Mouse (Mus musculus) neural tube, embryonic 15.5 days (tissue): Measurements from ENCODE around the gene Vmn2r112. TPM values are rescaled to one million over a fixed set of nuclear protein-coding genes. Genes with fewer than 3 reads are reported as not detected.
"Not testable (repeated sequence)": the region's sequence is repeated elsewhere in the genome, so short reads cannot be mapped to it uniquely, and the experiment has no call there.

Experiments used
- ATAC-seq: fragments of 200-750 bp; cut with Nextera tagmentation; 2 replicates; pipeline ENCODE4 v1.8.0; 2017; ENCODE audit warnings: mild to moderate bottlenecking, moderate TSS enrichment, moderate library complexity; ENCODE audit not compliant: low FRiP score
- H3K27ac ChIP-seq: fragments of 300-500 bp; sonication (generic); replicated peaks from 2 replicates; pipeline ENCODE4 v1.5.1; 2015; ENCODE audit warnings: mild to moderate bottlenecking, inconsistent platforms
- H3K27me3 ChIP-seq: fragments of 300-500 bp; sonication (generic); replicated peaks from 2 replicates; pipeline ENCODE4 v1.6.1; 2015; ENCODE audit warnings: inconsistent platforms
- H3K36me3 ChIP-seq: fragments of 300-500 bp; sonication (generic); 2 replicates; pipeline ENCODE4 v1.6.1; 2015; ENCODE audit warnings: inconsistent platforms
- H3K4me1 ChIP-seq: fragments of 300-500 bp; sonication (generic); 2 replicates; pipeline ENCODE4 v1.6.1; 2015; ENCODE audit warnings: inconsistent platforms
- H3K4me2 ChIP-seq: fragments of 300-500 bp; sonication (generic); 2 replicates; pipeline ENCODE4 v1.6.1; 2015; ENCODE audit warnings: inconsistent platforms, mild to moderate bottlenecking, moderate library complexity
- H3K4me3 ChIP-seq: fragments of 300-500 bp; sonication (generic); replicated peaks from 2 replicates; pipeline ENCODE4 v1.5.1; 2015; ENCODE audit warnings: mild to moderate bottlenecking, inconsistent platforms
- H3K9ac ChIP-seq: fragments of 300-500 bp; sonication (generic); replicated peaks from 2 replicates; pipeline ENCODE4 v1.6.1; 2015; ENCODE audit warnings: mild to moderate bottlenecking, inconsistent platforms
- H3K9me3 ChIP-seq: fragments of 300-500 bp; sonication (generic); replicated peaks from 2 replicates; pipeline ENCODE4 v1.6.1; 2016; ENCODE audit warnings: inconsistent platforms
- WGBS: fragments of 180-500 bp; shearing (Covaris S2); methylation state at CpG from one replicate; pipeline ENCODE4 v1.1.7; 2015; ENCODE audit warnings: mixed read lengths; 5-methylcytosine and 5-hydroxymethylcytosine counted together
- polyA plus RNA-seq: library from polyadenylated mRNA; unstranded; fragments of >200 nt; fragmentation: Nextera tagmentation; extraction: Ambion mirVana; gene quantifications from 2 replicates; pipeline ENCODE4 v1.2.1, GENCODE M21; 2015

Gene Vmn2r112
- polyA plus RNA-seq: not detected in 2 replicates

- not testable (repeated sequence) for H3K27ac ChIP-seq, H3K9me3 ChIP-seq, H3K4me2 ChIP-seq, ATAC-seq, H3K4me3 ChIP-seq, H3K9ac ChIP-seq, H3K4me1 ChIP-seq, H3K27me3 ChIP-seq, H3K36me3 ChIP-seq
Measured at GRCm38 (mm10) chr17:22600651-22601050, at the start of gene Vmn2r112. Vmn2r112 (plus strand) TSS chr17:22600951.

GRCm38 (mm10) chr17:22573382-22573781 is 27.4 kb upstream of the Vmn2r112 start, which contains the start of gene Vmn2r111:
Vmn2r111 (minus strand) TSS chr17:22573482.
- not testable (repeated sequence) for H3K9me3 ChIP-seq, H3K9ac ChIP-seq, H3K36me3 ChIP-seq, H3K4me2 ChIP-seq, H3K27ac ChIP-seq, ATAC-seq, H3K4me3 ChIP-seq, H3K4me1 ChIP-seq, H3K27me3 ChIP-seq
- WGBS: 72% methylated on average over 1 of the region's 1 CpGs

GRCm38 (mm10) chr17:22630646-22631045 is 29.9 kb downstream of the Vmn2r112 start:
- peaks cover 9% of the 10 kb centered on the region; the same call in 1 of the 2 replicates for H3K9me3 ChIP-seq
- H3K4me3 ChIP-seq: no peak overlapping the region
- no peak for ATAC-seq
- no peaks in the 10 kb centered on the region for H3K36me3 ChIP-seq
- whole genome bisulfite sequencing: 88% methylated on average over 1 of the region's 1 CpGs
- H3K9ac ChIP-seq: no peak overlapping the region
- H3K27ac ChIP-seq: no peak overlapping the region
- H3K27me3 ChIP-seq: no peaks in the 10 kb centered on the region
- H3K4me2 ChIP-seq: no peak overlapping the region
- H3K4me1 ChIP-seq: no peaks in the 10 kb centered on the region

Other genes with a start within 250 kb of the Vmn2r112 start
- 11.6 and 12.3 TPM in 2 replicates for gene Zfp944, start 239.6 kb upstream of the Vmn2r112 start, polyA plus RNA-seq
- gene Zfp758, start 239.5 kb upstream of the Vmn2r112 start, polyA plus RNA-seq: 7.2 and 8.8 TPM in 2 replicates
- 30.9 and 37.4 TPM in 2 replicates for gene Zfp946, start 176.7 kb upstream of the Vmn2r112 start, polyA plus RNA-seq
- gene Vmn2r111, start 27.5 kb upstream of the Vmn2r112 start, polyA plus RNA-seq: not detected in 2 replicates